Mouse (Mus musculus) midbrain, embryonic 16.5 days (tissue): ENCODE measurements around the gene Actr5. TPM values are rescaled to one million over a fixed set of nuclear protein-coding genes. Genes with fewer than 3 reads are reported as not detected.

Experiments used
- ATAC-seq: fragments of 200-750 bp; cut with Nextera tagmentation; 2 replicates; pipeline ENCODE4 v1.8.0; 2017; ENCODE audit warnings: moderate TSS enrichment
- H3K27ac ChIP-seq: fragments of 300-500 bp; sonication (generic); 2 replicates; pipeline ENCODE4 v1.5.1; 2014; ENCODE audit warnings: mild to moderate bottlenecking, low read length, mixed read lengths
- H3K27me3 ChIP-seq: fragments of 300-500 bp; sonication (generic); 2 replicates; pipeline ENCODE4 v1.6.1; 2014; ENCODE audit warnings: low read depth, low read length, mixed read lengths; ENCODE audit not compliant: control insufficient read depth, insufficient read depth
- H3K36me3 ChIP-seq: fragments of 300-500 bp; sonication (generic); 2 replicates; pipeline ENCODE4 v1.6.1; 2014; ENCODE audit warnings: mild to moderate bottlenecking, low read length, moderate library complexity, mixed read lengths; ENCODE audit not compliant: control insufficient read depth, insufficient read depth
- H3K4me1 ChIP-seq: fragments of 300-500 bp; sonication (generic); 2 replicates; pipeline ENCODE4 v1.6.1; 2014; ENCODE audit warnings: mild to moderate bottlenecking, low read length, mixed read lengths; ENCODE audit not compliant: control insufficient read depth, insufficient read depth
- H3K4me2 ChIP-seq: fragments of 300-500 bp; sonication (generic); 2 replicates; pipeline ENCODE4 v1.6.1; 2014; ENCODE audit warnings: mild to moderate bottlenecking, low read length, mixed read lengths
- H3K4me3 ChIP-seq: fragments of 300-500 bp; sonication (generic); 2 replicates; pipeline ENCODE4 v1.5.1; 2014; ENCODE audit warnings: low read depth, mild to moderate bottlenecking, low read length, moderate library complexity, mixed read lengths
- H3K9ac ChIP-seq: fragments of 300-500 bp; sonication (generic); 2 replicates; pipeline ENCODE4 v1.6.1; 2014; ENCODE audit warnings: low read depth, low read length, mixed read lengths
- H3K9me3 ChIP-seq: fragments of 300-500 bp; sonication (generic); replicated peaks from 2 replicates; pipeline ENCODE4 v1.6.1; 2014; ENCODE audit warnings: mild to moderate bottlenecking, low read length, mixed read lengths; ENCODE audit not compliant: control insufficient read depth, poor library complexity, severe bottlenecking
- WGBS: fragments of 180-500 bp; shearing (Covaris S2); extraction: QIAGEN DNeasy Blood & Tissue Kit; methylation state at CpG from one replicate; pipeline ENCODE4 v1.1.7; 2014; 5-methylcytosine and 5-hydroxymethylcytosine counted together
- polyA plus RNA-seq: library from polyadenylated mRNA; unstranded; fragments of >200 nt; fragmentation: Nextera tagmentation; extraction: Ambion mirVana; gene quantifications from 2 replicates; pipeline ENCODE4 v1.2.1, GENCODE M21; 2015

Actr5 gene
- polyA plus RNA-seq, 1 experiment from 2014 or later: 8.9 TPM

GRCm38 (mm10) chr2:158625231-158625630 is 543 bp downstream of the Actr5 start:
- Histone ChIP-seq H3K27ac (peak overlapping the region; percentile 88), H3K4me2 (peak overlapping the region; percentile 67), H3K4me1 (peaks cover 15% of the 10 kb centered on the region), H3K36me3 (peaks cover 11% of the 10 kb centered on the region; the same call in 1 of the 2 replicates), H3K9me3 (no peaks in the 10 kb centered on the region), H3K4me3 (peak overlapping the region; percentile 65), H3K9ac (peak overlapping the region; percentile 83), H3K27me3 (no peaks in the 10 kb centered on the region; the same call in 1 of the 2 replicates)
- under 1% methylated on average over 43 of the region's 44 CpGs for WGBS
- ATAC-seq: peak; percentile 18

GRCm38 (mm10) chr2:158625697-158626096 is 1.0 kb downstream of the Actr5 start:
- peak overlapping the region; percentile 65 for H3K4me3 ChIP-seq
- peaks cover 15% of the 10 kb centered on the region for H3K4me1 ChIP-seq
- ATAC-seq: no peak
- no peaks in the 10 kb centered on the region for H3K9me3 ChIP-seq
- peak overlapping the region; percentile 67 for H3K4me2 ChIP-seq
- H3K36me3 ChIP-seq: peaks cover 14% of the 10 kb centered on the region; the same call in 1 of the 2 replicates
- peak overlapping the region; percentile 83 for H3K9ac ChIP-seq
- H3K27me3 ChIP-seq: no peaks in the 10 kb centered on the region; the same call in 1 of the 2 replicates
- H3K27ac ChIP-seq: no peak overlapping the region; the same call in 1 of the 2 replicates
- 42% methylated on average over 8 of the region's 8 CpGs for WGBS

GRCm38 (mm10) chr2:158628858-158629257 is 4.2 kb downstream of the Actr5 start:
- Histone ChIP-seq H3K4me3 (no peak overlapping the region), H3K36me3 (peaks cover 41% of the 10 kb centered on the region), H3K4me2 (no peak overlapping the region), H3K27ac (no peak overlapping the region), H3K9me3 (no peaks in the 10 kb centered on the region), H3K9ac (no peak overlapping the region), H3K4me1 (peaks cover 15% of the 10 kb centered on the region), H3K27me3 (no peaks in the 10 kb centered on the region)
- ATAC-seq: no peak
- WGBS: 65% methylated on average over 3 of the region's 3 CpGs

- no peak overlapping the region for H3K27ac ChIP-seq
- no peak overlapping the region for H3K4me3 ChIP-seq
- no peak overlapping the region for H3K9ac ChIP-seq
- H3K27me3 ChIP-seq: no peaks in the 10 kb centered on the region
- peaks cover 43% of the 10 kb centered on the region for H3K36me3 ChIP-seq
- peaks cover 15% of the 10 kb centered on the region for H3K4me1 ChIP-seq
- H3K9me3 ChIP-seq: no peaks in the 10 kb centered on the region
- WGBS: 74% methylated on average over 1 of the region's 1 CpGs
- ATAC-seq: no peak
- H3K4me2 ChIP-seq: no peak overlapping the region
These were observed 4.7 kb downstream of the Actr5 start for GRCm38 (mm10) chr2:158629414-158629813.

- no peak overlapping the region for H3K4me3 ChIP-seq
- H3K27ac ChIP-seq: no peak overlapping the region
- no peaks in the 10 kb centered on the region for H3K9me3 ChIP-seq
- no peaks in the 10 kb centered on the region for H3K27me3 ChIP-seq
- no peak for ATAC-seq
- H3K4me1 ChIP-seq: peaks cover 5% of the 10 kb centered on the region
- H3K36me3 ChIP-seq: peaks cover 58% of the 10 kb centered on the region
- no peak overlapping the region for H3K4me2 ChIP-seq
- H3K9ac ChIP-seq: no peak overlapping the region
- 74% methylated on average over 5 of the region's 5 CpGs for WGBS
These were observed 7.2 kb downstream of the Actr5 start for GRCm38 (mm10) chr2:158631873-158632272.

GRCm38 (mm10) chr2:158641869-158642268 is 17.2 kb downstream of the Actr5 start:
- Histone ChIP-seq H3K4me2 (no peak overlapping the region), H3K27me3 (no peaks in the 10 kb centered on the region), H3K4me3 (no peak overlapping the region), H3K9me3 (no peaks in the 10 kb centered on the region), H3K9ac (no peak overlapping the region), H3K36me3 (peaks cover 31% of the 10 kb centered on the region), H3K27ac (no peak overlapping the region), H3K4me1 (no peaks in the 10 kb centered on the region)
- no peak for ATAC-seq
- WGBS: 12% methylated on average over 2 of the region's 2 CpGs

- H3K36me3 ChIP-seq: peaks cover 25% of the 10 kb centered on the region; the same call in 1 of the 2 replicates
- H3K4me1 ChIP-seq: no peaks in the 10 kb centered on the region
- H3K27ac ChIP-seq: no peak overlapping the region
- H3K27me3 ChIP-seq: no peaks in the 10 kb centered on the region
- ATAC-seq: no peak
- no peak overlapping the region for H3K4me2 ChIP-seq
- 94% methylated on average over 2 of the region's 2 CpGs for WGBS
- H3K9me3 ChIP-seq: no peaks in the 10 kb centered on the region
- H3K4me3 ChIP-seq: no peak overlapping the region
- no peak overlapping the region for H3K9ac ChIP-seq
These were observed 17.9 kb downstream of the Actr5 start for GRCm38 (mm10) chr2:158642587-158642986.

- WGBS: 89% methylated on average over 3 of the region's 3 CpGs
These were observed 19.1 kb downstream of the Actr5 start for GRCm38 (mm10) chr2:158643791-158644190.

GRCm38 (mm10) chr2:158651159-158651908 is 26.6 kb downstream of the Actr5 start:
- no peak for ATAC-seq
- Histone ChIP-seq H3K36me3 (no peaks in the 10 kb centered on the region), H3K4me2 (no peak overlapping the region)

More at GRCm38 (mm10) chr2:158643791-158644190, 19.1 kb downstream of the Actr5 start:
- H3K4me3 ChIP-seq: no peak overlapping the region
- ATAC-seq: no peak
- H3K27ac ChIP-seq: no peak overlapping the region
- peaks cover 14% of the 10 kb centered on the region; the same call in 1 of the 2 replicates for H3K36me3 ChIP-seq
- no peak overlapping the region for H3K4me2 ChIP-seq
- H3K9me3 ChIP-seq: no peaks in the 10 kb centered on the region
- no peaks in the 10 kb centered on the region for H3K4me1 ChIP-seq
- H3K9ac ChIP-seq: no peak overlapping the region
- H3K27me3 ChIP-seq: no peaks in the 10 kb centered on the region

More at GRCm38 (mm10) chr2:158651159-158651908, 26.6 kb downstream of the Actr5 start:
- WGBS: 50% methylated on average over 7 of the region's 7 CpGs
- H3K9me3 ChIP-seq: no peaks in the 10 kb centered on the region
- H3K4me3 ChIP-seq: no peak overlapping the region
- H3K27me3 ChIP-seq: no peaks in the 10 kb centered on the region
- no peak overlapping the region for H3K27ac ChIP-seq
- no peaks in the 10 kb centered on the region for H3K4me1 ChIP-seq
- no peak overlapping the region for H3K9ac ChIP-seq
